Mouse (Mus musculus) liver, embryonic 11.5 days (tissue): ENCODE measurements around the gene Vmn1r78. TPM values are rescaled to one million over a fixed set of nuclear protein-coding genes. Genes with fewer than 3 reads are reported as not detected.
"Not testable (repeated sequence)": the region's sequence is repeated elsewhere in the genome, so short reads cannot be mapped to it uniquely, and the experiment has no call there.

Source experiments
- ATAC-seq: fragments of 200-750 bp; cut with Nextera tagmentation; replicated peaks from 2 replicates; pipeline ENCODE4 v1.8.0; 2017; ENCODE audit warnings: moderate number of reproducible peaks, mild to moderate bottlenecking, moderate TSS enrichment, moderate library complexity; ENCODE audit not compliant: low FRiP score
- DNase-seq: peaks from one replicate; pipeline ENCODE4 v3.0.0-alpha.2; 2017; ENCODE audit warnings: low spot score
- H3K27ac ChIP-seq: fragments of 300-500 bp; sonication (generic); 2 replicates; pipeline ENCODE4 v1.5.1; 2014; ENCODE audit warnings: mild to moderate bottlenecking, low read depth, low read length, control low read depth
- H3K27me3 ChIP-seq: fragments of 300-500 bp; sonication (generic); replicated peaks from 2 replicates; pipeline ENCODE4 v1.6.1; 2014; ENCODE audit warnings: low read length, mixed read lengths; ENCODE audit not compliant: control insufficient read depth, insufficient read depth
- H3K36me3 ChIP-seq: fragments of 300-500 bp; sonication (generic); 2 replicates; pipeline ENCODE4 v1.6.1; 2014; ENCODE audit warnings: mild to moderate bottlenecking, low read length, moderate library complexity, mixed read lengths; ENCODE audit not compliant: control insufficient read depth, insufficient read depth
- H3K4me1 ChIP-seq: fragments of 300-500 bp; sonication (generic); replicated peaks from 2 replicates; pipeline ENCODE4 v1.6.1; 2014; ENCODE audit warnings: low read length, mixed read lengths; ENCODE audit not compliant: control insufficient read depth, insufficient read depth
- H3K4me2 ChIP-seq: fragments of 300-500 bp; sonication (generic); 2 replicates; pipeline ENCODE4 v1.6.1; 2014; ENCODE audit warnings: mild to moderate bottlenecking, control low read depth, moderate library complexity
- H3K4me3 ChIP-seq: fragments of 300-500 bp; sonication (generic); 2 replicates; pipeline ENCODE4 v1.5.1; 2014; ENCODE audit warnings: low read depth, low read length, control low read depth
- H3K9ac ChIP-seq: fragments of 300-500 bp; sonication (generic); 2 replicates; pipeline ENCODE4 v1.6.1; 2014; ENCODE audit warnings: low read depth, low read length, control low read depth
- H3K9me3 ChIP-seq: fragments of 300-500 bp; sonication (generic); 2 replicates; pipeline ENCODE4 v1.6.1; 2016; ENCODE audit warnings: low read length, inconsistent platforms, mixed read lengths; ENCODE audit not compliant: control insufficient read depth
- WGBS: fragments of 180-500 bp; shearing (Covaris S2); extraction: QIAGEN DNeasy Blood & Tissue Kit; methylation state at CpG from one replicate; pipeline ENCODE4 v1.1.7; 2014; 5-methylcytosine and 5-hydroxymethylcytosine counted together
- polyA plus RNA-seq: library from polyadenylated mRNA; unstranded; fragments of >200 nt; fragmentation: Nextera tagmentation; extraction: Ambion mirVana; gene quantifications from 2 replicates; pipeline ENCODE4 v1.2.1, GENCODE M21; 2014

Vmn1r78 gene
- polyA plus RNA-seq, result not detected in 2 replicates

- no peak for ATAC-seq
Measured at GRCm38 (mm10) chr7:12149957-12150356, at the start of gene Vmn1r78. TSS of gene Vmn1r78 (plus strand) at chr7:12150257.

GRCm38 (mm10) chr7:12156463-12156862 is 6.4 kb downstream of the Vmn1r78 start:
- H3K36me3 ChIP-seq, H3K9me3 ChIP-seq, H3K4me2 ChIP-seq, H3K9ac ChIP-seq, H3K4me1 ChIP-seq, ATAC-seq, H3K27me3 ChIP-seq, H3K4me3 ChIP-seq, DNase-seq, H3K27ac ChIP-seq: not testable (repeated sequence)
- 31% methylated on average over 1 of the region's 1 CpGs for WGBS

More at GRCm38 (mm10) chr7:12149957-12150356, at the start of gene Vmn1r78:
- Histone ChIP-seq H3K4me2 (no peak within 1 kb of the TSS), H3K4me1 (no peaks in the 10 kb centered on the region), H3K9ac (no peak within 1 kb of the TSS), H3K36me3 (no peaks in the 10 kb centered on the region), H3K27ac (no peak within 1 kb of the TSS), H3K9me3 (no peaks in the 10 kb centered on the region), H3K27me3 (no peaks in the 10 kb centered on the region), H3K4me3 (no peak within 1 kb of the TSS)
- WGBS, result 52% methylated on average over 2 of the region's 2 CpGs
- no peak for DNase-seq

GRCm38 (mm10) chr7:12170979-12171378 is 20.9 kb downstream of the Vmn1r78 start, which contains the start of gene Vmn1r79:
TSS of gene Vmn1r79 (plus strand) at chr7:12171279.
- not testable (repeated sequence) for H3K4me1 ChIP-seq, H3K27me3 ChIP-seq, ATAC-seq, H3K4me3 ChIP-seq, H3K9me3 ChIP-seq, H3K36me3 ChIP-seq, DNase-seq, H3K27ac ChIP-seq, H3K9ac ChIP-seq, H3K4me2 ChIP-seq

GRCm38 (mm10) chr7:12172926-12173325 is 22.9 kb downstream of the Vmn1r78 start:
- H3K27ac ChIP-seq, H3K4me3 ChIP-seq, H3K9ac ChIP-seq, DNase-seq, H3K27me3 ChIP-seq, H3K4me2 ChIP-seq, H3K36me3 ChIP-seq, H3K9me3 ChIP-seq, ATAC-seq, H3K4me1 ChIP-seq: not testable (repeated sequence)
- WGBS, result 56% methylated on average over 2 of the region's 2 CpGs

- ATAC-seq, result no peak
- no peak for DNase-seq
- WGBS, result 79% methylated on average over 1 of the region's 1 CpGs
- no peak within 1 kb of the TSS for H3K27ac ChIP-seq
- H3K4me1 ChIP-seq, result no peaks in the 10 kb centered on the region
- no peak within 1 kb of the TSS for H3K9ac ChIP-seq
- no peak within 1 kb of the TSS for H3K4me2 ChIP-seq
- no peaks in the 10 kb centered on the region for H3K27me3 ChIP-seq
- no peaks in the 10 kb centered on the region for H3K36me3 ChIP-seq
- no peaks in the 10 kb centered on the region for H3K9me3 ChIP-seq
- no peak within 1 kb of the TSS for H3K4me3 ChIP-seq
Measured at GRCm38 (mm10) chr7:12188986-12189385, 38.9 kb downstream of the Vmn1r78 start, which contains the start of gene Vmn1r80. TSS of gene Vmn1r80 (plus strand) at chr7:12189286.

GRCm38 (mm10) chr7:12204141-12204540 is 54.1 kb downstream of the Vmn1r78 start:
- WGBS, result 64% methylated on average over 2 of the region's 2 CpGs
- DNase-seq, result no peak

More at GRCm38 (mm10) chr7:12204141-12204540, 54.1 kb downstream of the Vmn1r78 start:
- Histone ChIP-seq H3K27me3 (no peaks in the 10 kb centered on the region), H3K9me3 (peaks cover 3% of the 10 kb centered on the region; the same call in 1 of the 2 replicates), H3K4me1 (no peaks in the 10 kb centered on the region), H3K9ac (no peak overlapping the region), H3K27ac (no peak overlapping the region), H3K4me2 (no peak overlapping the region), H3K36me3 (no peaks in the 10 kb centered on the region), H3K4me3 (no peak overlapping the region)
- ATAC-seq, result no peak

Other genes starting within 250 kb of the Vmn1r78 start
- not detected in 2 replicates for gene Vmn1r76, start 212.0 kb upstream of the Vmn1r78 start, polyA plus RNA-seq
- gene Vmn1r77, start 113.5 kb upstream of the Vmn1r78 start, polyA plus RNA-seq, result not detected in 2 replicates
- not detected in 2 replicates for gene Vmn1r79, start 21.0 kb downstream of the Vmn1r78 start, polyA plus RNA-seq
- gene Vmn1r80, start 39.0 kb downstream of the Vmn1r78 start, polyA plus RNA-seq, result not detected in 2 replicates
- not detected in 2 replicates for gene Vmn1r81, start 118.0 kb downstream of the Vmn1r78 start, polyA plus RNA-seq
- gene Vmn1r82, start 150.2 kb downstream of the Vmn1r78 start, polyA plus RNA-seq, result not detected in 2 replicates
- not detected in 2 replicates for gene Vmn1r83, start 179.2 kb downstream of the Vmn1r78 start, polyA plus RNA-seq
- not detected in 2 replicates for gene Vmn1r84, start 219.0 kb downstream of the Vmn1r78 start, polyA plus RNA-seq